Mouse (Mus musculus) CH12.LX (cell line): ENCODE data around the gene Kpna6. TPM values are rescaled to one million over a fixed set of nuclear protein-coding genes. Genes with fewer than 3 reads are reported as not detected.

Experiments
- DNase-seq: peaks from one replicate; pipeline ENCODE4 v3.0.0-alpha.2; 2013; ENCODE audit errors: extremely low read depth
- H3K27ac ChIP-seq: 2 replicates; pipeline ENCODE4 v1.5.1; 2012; ENCODE audit warnings: low read depth, mild to moderate bottlenecking, control low read depth, moderate library complexity; ENCODE audit not compliant: insufficient read depth
- H3K27me3 ChIP-seq: replicated peaks from 2 replicates; pipeline ENCODE3; 2012; ENCODE audit warnings: inconsistent platforms
- H3K36me3 ChIP-seq, 2 experiments: replicated peaks in 1 of 2; 2 replicates each; pipeline versions ENCODE3 to v1.6.1; 2012; ENCODE audit warnings: inconsistent platforms in 1 of 2, low read length in 1 of 2, mild to moderate bottlenecking in 1 of 2, mixed read lengths in 1 of 2, moderate library complexity in 1 of 2; ENCODE audit not compliant: control insufficient read depth in 1 of 2, insufficient read depth in 1 of 2
- H3K4me1 ChIP-seq, 2 experiments: 2 replicates each; pipeline ENCODE4 v1.6.1; 2012; ENCODE audit warnings: inconsistent platforms in 1 of 2, moderate library complexity in 1 of 2; ENCODE audit not compliant: insufficient read depth in 2 of 2, control insufficient read depth in 1 of 2
- H3K4me2 ChIP-seq: 2 replicates; pipeline ENCODE4 v1.6.1; 2012; ENCODE audit warnings: low read depth, mild to moderate bottlenecking, control low read depth; ENCODE audit not compliant: poor library complexity, insufficient read depth, severe bottlenecking
- H3K4me3 ChIP-seq, 3 experiments: fragments of 150-350 bp in 1 of 3; sonication (generic) in 1 of 3; replicated peaks in 1 of 3; 2 replicates each; pipeline versions ENCODE3 to v1.5.1; 2011 to 2012; ENCODE audit warnings: low read depth in 2 of 3, low read length in 2 of 3, mild to moderate bottlenecking in 2 of 3, moderate library complexity in 2 of 3, control low read depth in 1 of 3, improper control_type of control experiment in 1 of 3, inconsistent platforms in 1 of 3, mixed read lengths in 1 of 3; ENCODE audit not compliant: poor library complexity in 1 of 3
- H3K79me2 ChIP-seq: replicated peaks from 2 replicates; pipeline ENCODE4 v1.6.1; 2012; ENCODE audit warnings: mild to moderate bottlenecking, moderate library complexity; ENCODE audit not compliant: control insufficient read depth, poor library complexity, insufficient read depth, severe bottlenecking; ENCODE audit errors: extremely low read depth
- H3K9ac ChIP-seq: 2 replicates; pipeline ENCODE4 v1.6.1; 2012; ENCODE audit warnings: low read depth, mild to moderate bottlenecking, control low read depth, moderate library complexity; ENCODE audit not compliant: insufficient read depth
- H3K9me3 ChIP-seq: replicated peaks from 2 replicates; pipeline ENCODE3; 2012; ENCODE audit warnings: low read length, inconsistent platforms, mixed read lengths
- BHLHE40 ChIP-seq: IDR thresholded peaks from 2 replicates; pipeline ENCODE4 v1.6.1; 2011; ENCODE audit warnings: mild to moderate bottlenecking, low read depth, low read length, improper control_type of control experiment
- CHD1 ChIP-seq: IDR thresholded peaks from 2 replicates; pipeline ENCODE4 v1.6.1; 2012; ENCODE audit warnings: low read depth, low read length, improper control_type of control experiment, inconsistent platforms
- CHD2 ChIP-seq: IDR thresholded peaks from 2 replicates; pipeline ENCODE4 v1.6.1; 2011; ENCODE audit warnings: low read length, improper control_type of control experiment
- E2F4 ChIP-seq: IDR thresholded peaks from 2 replicates; pipeline ENCODE4 v1.6.1; 2011; ENCODE audit warnings: low read depth, low read length, improper control_type of control experiment; ENCODE audit not compliant: insufficient replicate concordance
- ELF1 ChIP-seq: IDR thresholded peaks from 2 replicates; pipeline ENCODE4 v1.6.1; 2014; ENCODE audit warnings: low read depth, mild to moderate bottlenecking, inconsistent platforms, low read length, improper control_type of control experiment
- EP300 ChIP-seq: IDR thresholded peaks from 2 replicates; pipeline ENCODE4 v1.6.1; 2011; ENCODE audit warnings: low read length, improper control_type of control experiment
- ETS1 ChIP-seq: conservative IDR thresholded peaks from 2 replicates; pipeline ENCODE4 v1.6.1; 2012; ENCODE audit warnings: low read depth, mild to moderate bottlenecking, inconsistent platforms, low read length, improper control_type of control experiment, moderate library complexity
- GABPA ChIP-seq: IDR thresholded peaks from 2 replicates; pipeline ENCODE4 v1.6.1; 2012; ENCODE audit warnings: low read depth, low read length, improper control_type of control experiment, inconsistent platforms; ENCODE audit not compliant: insufficient replicate concordance
- HCFC1 ChIP-seq: IDR thresholded peaks from 2 replicates; pipeline ENCODE4 v1.6.1; 2012; ENCODE audit warnings: low read depth, mild to moderate bottlenecking, inconsistent platforms, low read length, improper control_type of control experiment
- IRF4 ChIP-seq: IDR thresholded peaks from 2 replicates; pipeline ENCODE4 v1.6.1; 2014; ENCODE audit warnings: low read depth, mild to moderate bottlenecking, inconsistent platforms, low read length, improper control_type of control experiment
- JUN ChIP-seq: IDR thresholded peaks from 2 replicates; pipeline ENCODE4 v1.6.1; 2011; ENCODE audit warnings: low read depth, mild to moderate bottlenecking, low read length, improper control_type of control experiment, moderate library complexity; ENCODE audit not compliant: insufficient read depth
- JUND ChIP-seq: conservative IDR thresholded peaks from 2 replicates; pipeline ENCODE4 v1.6.1; 2011; ENCODE audit warnings: low read depth, low read length, improper control_type of control experiment
- MAFK ChIP-seq: IDR thresholded peaks from 2 replicates; pipeline ENCODE4 v1.6.1; 2011; ENCODE audit warnings: low read length, improper control_type of control experiment; ENCODE audit not compliant: insufficient replicate concordance
- MAX ChIP-seq: IDR thresholded peaks from 2 replicates; pipeline ENCODE4 v1.6.1; 2011; ENCODE audit warnings: low read length, improper control_type of control experiment
- MAZ ChIP-seq: IDR thresholded peaks from 2 replicates; pipeline ENCODE4 v1.6.1; 2012; ENCODE audit warnings: low read depth, mild to moderate bottlenecking, inconsistent platforms, low read length, improper control_type of control experiment, moderate library complexity
- MYC ChIP-seq: IDR thresholded peaks from 2 replicates; pipeline ENCODE4 v1.6.1; 2011; ENCODE audit warnings: low read depth, mild to moderate bottlenecking, improper control_type of control experiment, low read length
- NRF1 ChIP-seq: IDR thresholded peaks from 2 replicates; pipeline ENCODE4 v1.6.1; 2014; ENCODE audit warnings: low read depth, mild to moderate bottlenecking, inconsistent platforms, low read length, improper control_type of control experiment, moderate library complexity
- POLR2A ChIP-seq: IDR thresholded peaks from 2 replicates; pipeline ENCODE4 v1.6.1; 2011; ENCODE audit warnings: low read depth, mild to moderate bottlenecking, improper control_type of control experiment, low read length
- POLR2AphosphoS2 ChIP-seq: IDR thresholded peaks from 2 replicates; pipeline ENCODE4 v1.6.1; 2011; ENCODE audit warnings: low read depth, low read length, improper control_type of control experiment
- RAD21 ChIP-seq: IDR thresholded peaks from 2 replicates; pipeline ENCODE4 v1.6.1; 2011; ENCODE audit warnings: low read depth, mild to moderate bottlenecking, low read length, improper control_type of control experiment, moderate library complexity
- SIN3A ChIP-seq: IDR thresholded peaks from 2 replicates; pipeline ENCODE4 v1.6.1; 2012; ENCODE audit warnings: low read length, improper control_type of control experiment, inconsistent platforms
- SMC3 ChIP-seq: IDR thresholded peaks from 2 replicates; pipeline ENCODE4 v1.6.1; 2011; ENCODE audit warnings: low read depth, low read length, improper control_type of control experiment
- TBP ChIP-seq: conservative IDR thresholded peaks from 2 replicates; pipeline ENCODE4 v1.6.1; 2011; ENCODE audit warnings: low read depth, low read length, improper control_type of control experiment
- UBTF ChIP-seq: IDR thresholded peaks from 2 replicates; pipeline ENCODE4 v1.6.1; 2012; ENCODE audit warnings: low read depth, mild to moderate bottlenecking, inconsistent platforms, low read length, improper control_type of control experiment, moderate library complexity
- USF1 ChIP-seq: IDR thresholded peaks from 2 replicates; pipeline ENCODE4 v1.6.1; 2014; ENCODE audit warnings: low read depth, mild to moderate bottlenecking, inconsistent platforms, low read length, improper control_type of control experiment
- USF2 ChIP-seq: conservative IDR thresholded peaks from 2 replicates; pipeline ENCODE4 v1.6.1; 2011; ENCODE audit warnings: low read depth, low read length, improper control_type of control experiment
- ZKSCAN1 ChIP-seq: IDR thresholded peaks from 2 replicates; pipeline ENCODE4 v1.6.1; 2012; ENCODE audit warnings: low read depth, inconsistent platforms, low read length, improper control_type of control experiment, borderline replicate concordance
- ZMIZ1 ChIP-seq: IDR thresholded peaks from 2 replicates; pipeline ENCODE4 v1.6.1; 2012; ENCODE audit warnings: low read depth, mild to moderate bottlenecking, inconsistent platforms, low read length, improper control_type of control experiment
- ZNF384 ChIP-seq: IDR thresholded peaks from 2 replicates; pipeline ENCODE4 v1.6.1; 2012; ENCODE audit warnings: low read depth, low read length, improper control_type of control experiment, inconsistent platforms
- dilution Hi-C: fragments of 300-500 bp; cut with MboI; formaldehyde crosslinking; loops from 2 replicates; pipeline ENCODE4 v1.14.3; 2020; ENCODE audit warnings: low sequenced_read_pairs; ENCODE audit not compliant: extremely low pct_unique_long_range_greater_than_20kb, extremely low pct_ligation_motif_present
- in situ Hi-C: fragments of 300-500 bp; cut with MboI; formaldehyde crosslinking; loops from 3 replicates; pipeline ENCODE4 v1.14.3; 2019; ENCODE audit warnings: low sequenced_read_pairs, low pct_ligation_motif_present, low pct_unique_long_range_greater_than_20kb, mixed read lengths
- polyA plus RNA-seq: library from polyadenylated mRNA; unstranded; fragments of >175 nt; gene quantifications from 2 replicates; pipeline ENCODE4 v1.2.1, GENCODE M21; 2012; ENCODE audit warnings: low read depth; ENCODE audit not compliant: insufficient read length
- total RNA-seq, 2 experiments: library from RNA; depleted of rRNA; stranded (reverse); fragments of 300-350 nt in 1 of 2; fragments of >200 nt in 1 of 2; gene quantifications; 2 replicates each; pipeline ENCODE4 v1.2.3; 2012 to 2014

Kpna6 gene
- total and polyA plus RNA-seq, 3 experiments, result 17.3 to 25.8 (median 19.6) TPM

DNA sequence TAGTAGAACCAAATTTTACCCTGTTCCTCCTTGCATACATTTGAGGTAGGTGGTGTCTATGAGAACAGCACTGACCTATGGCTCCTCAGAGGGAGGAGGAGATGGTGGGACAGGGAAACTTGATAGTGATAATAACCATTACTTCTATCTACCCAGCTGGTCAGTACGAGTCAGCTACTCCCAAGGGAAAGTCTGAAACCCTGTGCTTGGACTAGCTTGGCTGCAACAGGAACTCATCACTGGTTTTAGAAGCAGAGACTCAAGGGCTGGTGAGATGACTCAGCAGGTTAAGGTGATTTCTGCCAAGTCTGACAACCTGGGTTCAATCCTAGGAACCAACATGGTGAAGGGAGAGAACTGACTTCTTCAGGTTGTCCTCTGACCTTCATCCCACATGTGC, 23.9 kb downstream of the Kpna6 start:
- peaks cover 72 to 94% of the 10 kb centered on the region in 2 experiments for H3K36me3 ChIP-seq
- no peaks in the 10 kb centered on the region for H3K27me3 ChIP-seq
- H3K4me1 ChIP-seq, result peaks cover 5 to 13% of the 10 kb centered on the region in 2 experiments; a peak in 2 of 4 replicates
- no peaks in the 10 kb centered on the region for H3K79me2 ChIP-seq
- no peak overlapping the region for H3K27ac ChIP-seq
- no peaks in the 10 kb centered on the region for H3K9me3 ChIP-seq
- no peak overlapping the region for H3K4me3 ChIP-seq
- TF ChIP-seq CHD1, result no peak
- no peak for TF ChIP-seq SMC3
- TF ChIP-seq NRF1, result no peak
- TF ChIP-seq USF1, result no peak
- TF ChIP-seq ZMIZ1, result no peak
- no peak for TF ChIP-seq JUN
- TF ChIP-seq RAD21, result no peak
- TF ChIP-seq BHLHE40, result no peak
- TF ChIP-seq ELF1, result no peak
- TF ChIP-seq ETS1, result no peak
- TF ChIP-seq EP300, result no peak
- no peak for TF ChIP-seq HCFC1
- no peak for TF ChIP-seq POLR2A
- TF ChIP-seq GABPA, result no peak
- TF ChIP-seq POLR2AphosphoS2, result no peak
- no peak for TF ChIP-seq MAZ
- no peak for TF ChIP-seq E2F4
- TF ChIP-seq UBTF, result no peak
- TF ChIP-seq MYC, result no peak
- TF ChIP-seq, all 38 proteins: peak for 0
- DNase-seq, result no peak
- in situ Hi-C loops, result no loop called here
- Histone ChIP-seq H3K4me2 (no peak overlapping the region), H3K9ac (no peak overlapping the region)
- dilution Hi-C loops, result no loop called here

DNA sequence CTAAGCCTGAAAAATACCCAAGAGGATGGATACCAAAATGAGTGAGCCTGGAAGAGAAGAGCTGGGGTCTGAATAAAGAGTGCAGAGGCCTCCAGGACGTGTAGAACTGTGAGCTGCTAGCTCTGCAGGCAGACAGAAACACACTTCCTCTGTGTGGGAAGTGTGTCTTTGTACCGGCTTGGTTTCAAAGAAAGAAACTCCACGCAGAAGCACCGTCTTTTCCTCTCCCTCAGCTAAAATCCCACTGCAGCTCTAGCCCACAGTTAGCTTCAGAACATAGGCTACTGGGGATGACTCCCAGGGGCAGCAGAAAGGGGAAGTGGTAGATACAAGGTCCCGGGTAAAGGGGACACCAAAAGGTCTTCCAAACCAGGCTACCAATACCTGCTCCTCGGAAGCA, 27.4 kb downstream of the Kpna6 start:
- dilution Hi-C loops, result no loop called here

More for the DNA sequence above, 27.4 kb downstream of the Kpna6 start:
- Histone ChIP-seq H3K4me3 (no peak overlapping the region), H3K27ac (no peak overlapping the region), H3K9me3 (no peaks in the 10 kb centered on the region), H3K79me2 (peaks cover 2% of the 10 kb centered on the region), H3K4me2 (no peak overlapping the region), H3K4me1 (peaks cover 5 to 19% of the 10 kb centered on the region in 2 experiments; a peak in 2 of 4 replicates), H3K9ac (no peak overlapping the region), H3K36me3 (peaks cover 48 to 72% of the 10 kb centered on the region in 2 experiments), H3K27me3 (no peaks in the 10 kb centered on the region)
- TF ChIP-seq SIN3A (no peak), EP300 (no peak), JUND (no peak), JUN (no peak), USF2 (no peak), ELF1 (no peak), MAFK (no peak), ZMIZ1 (no peak), MAX (no peak), GABPA (no peak), TBP (no peak), IRF4 (no peak), ZKSCAN1 (no peak), POLR2A (no peak), CHD2 (no peak), ZNF384 (no peak), ETS1 (no peak)
- in situ Hi-C loops, result no loop called here
- no peak for DNase-seq
